Mouse (Mus musculus) activated CD4-positive, CD25-positive, alpha-beta regulatory T cell (primary cell): ENCODE results near the gene Gm49425. TPM values are rescaled to one million over a fixed set of nuclear protein-coding genes. Genes with fewer than 3 reads are reported as not detected.

Source experiments
- polyA plus RNA-seq, 2 experiments: library from polyadenylated mRNA; unstranded; fragments of 100-300 nt; shearing (Covaris generic); gene quantifications; one replicate each; pipeline ENCODE4 v1.2.1; 2017

The Gm49425 gene
- not detected for polyA plus RNA-seq

GRCm38 (mm10) chr15:101517161-101517560 lies at the start of gene Gm49425:
Gene Gm49425, minus strand, starts transcription at chr15:101517261.

GRCm38 (mm10) chr15:101562850-101563249 lies 45.8 kb upstream of the Gm49425 start, which contains the start of gene Krt90:
Gene Krt90, minus strand, starts transcription at chr15:101562950.

GRCm38 (mm10) chr15:101550567-101550966 lies 33.5 kb upstream of the Gm49425 start, which contains the start of gene Krt82:
Gene Krt82, minus strand, starts transcription at chr15:101550667.

GRCm38 (mm10) chr15:101532720-101533119 lies 15.7 kb upstream of the Gm49425 start, which contains the start of gene Krt84:
Gene Krt84, minus strand, starts transcription at chr15:101532820.

GRCm38 (mm10) chr15:101491431-101491830 lies 25.6 kb downstream of the Gm49425 start, which contains the start of gene Krt83:
Gene Krt83, minus strand, starts transcription at chr15:101491512.

GRCm38 (mm10) chr15:101472952-101473528 lies 44.0 kb downstream of the Gm49425 start, which contains the start of gene Krt86:
Gene Krt86, plus strand, starts transcription at chr15:101473478.

Other genes starting within 250 kb of the Gm49425 start
- 10 to 100 TPM; 58.6 to 65.0 TPM for gene Atg101, start 233.0 kb downstream of the Gm49425 start, polyA plus RNA-seq
- under 1 TPM in 1 of 2 experiments, not detected in 1; 0.50 TPM for gene 6030408B16Rik, start 224.0 kb downstream of the Gm49425 start, polyA plus RNA-seq
- gene Krt80, start 147.1 kb downstream of the Gm49425 start, polyA plus RNA-seq: 1 to 10 TPM in 1 of 2 experiments, under 1 TPM in 1; 0.66 to 1.2 TPM
- under 1 TPM in 1 of 2 experiments, not detected in 1; 0.29 TPM for gene Krt7, start 106.2 kb downstream of the Gm49425 start, polyA plus RNA-seq
- under 1 TPM in 1 of 2 experiments, not detected in 1; 0.38 TPM for gene Krt87, start 78.5 kb downstream of the Gm49425 start, polyA plus RNA-seq
- gene Krt88, start 69.5 kb downstream of the Gm49425 start, polyA plus RNA-seq: not detected
- gene Krt81, start 53.5 kb downstream of the Gm49425 start, polyA plus RNA-seq: under 1 TPM in 1 of 2 experiments, not detected in 1; 0.10 TPM
- gene Krt86, start 43.8 kb downstream of the Gm49425 start, polyA plus RNA-seq: not detected
- 1 to 10 TPM in 1 of 2 experiments, under 1 TPM in 1; 0.32 to 2.3 TPM for gene Krt83, start 25.7 kb downstream of the Gm49425 start, polyA plus RNA-seq
- gene Krt84, start 15.6 kb upstream of the Gm49425 start, polyA plus RNA-seq: under 1 TPM in 1 of 2 experiments, not detected in 1; 0.15 TPM
- under 1 TPM in 1 of 2 experiments, not detected in 1; 0.09 TPM for gene Krt82, start 33.4 kb upstream of the Gm49425 start, polyA plus RNA-seq
- under 1 TPM in 1 of 2 experiments, not detected in 1; 0.06 TPM for gene Krt90, start 45.7 kb upstream of the Gm49425 start, polyA plus RNA-seq
- under 1 TPM in 1 of 2 experiments, not detected in 1; 0.14 TPM for gene Krt75, start 56.6 kb upstream of the Gm49425 start, polyA plus RNA-seq
- not detected for gene Gm5414, start 110.9 kb upstream of the Gm49425 start, polyA plus RNA-seq
- not detected for gene Gm5478, start 130.1 kb upstream of the Gm49425 start, polyA plus RNA-seq
- under 1 TPM in 1 of 2 experiments, not detected in 1; 0.38 TPM for gene Krt6b, start 163.0 kb upstream of the Gm49425 start, polyA plus RNA-seq
- not detected for gene Krt6a, start 177.0 kb upstream of the Gm49425 start, polyA plus RNA-seq
- not detected for gene Krt5, start 195.6 kb upstream of the Gm49425 start, polyA plus RNA-seq
- gene Krt71, start 225.8 kb upstream of the Gm49425 start, polyA plus RNA-seq: not detected